Mouse (Mus musculus) thymus, postnatal 10 days (tissue): ENCODE data around the gene Safb2.
"Not testable (repeated sequence)": the region's sequence is repeated elsewhere in the genome, so short reads cannot be mapped to it uniquely, and the experiment has no call there.

Source experiments
- DNase-seq, 2 experiments: peaks; one replicate each; pipeline ENCODE4 v3.0.0; 2021; ENCODE audit warnings: low spot score in 2 of 2

Gene Safb2

DNA sequence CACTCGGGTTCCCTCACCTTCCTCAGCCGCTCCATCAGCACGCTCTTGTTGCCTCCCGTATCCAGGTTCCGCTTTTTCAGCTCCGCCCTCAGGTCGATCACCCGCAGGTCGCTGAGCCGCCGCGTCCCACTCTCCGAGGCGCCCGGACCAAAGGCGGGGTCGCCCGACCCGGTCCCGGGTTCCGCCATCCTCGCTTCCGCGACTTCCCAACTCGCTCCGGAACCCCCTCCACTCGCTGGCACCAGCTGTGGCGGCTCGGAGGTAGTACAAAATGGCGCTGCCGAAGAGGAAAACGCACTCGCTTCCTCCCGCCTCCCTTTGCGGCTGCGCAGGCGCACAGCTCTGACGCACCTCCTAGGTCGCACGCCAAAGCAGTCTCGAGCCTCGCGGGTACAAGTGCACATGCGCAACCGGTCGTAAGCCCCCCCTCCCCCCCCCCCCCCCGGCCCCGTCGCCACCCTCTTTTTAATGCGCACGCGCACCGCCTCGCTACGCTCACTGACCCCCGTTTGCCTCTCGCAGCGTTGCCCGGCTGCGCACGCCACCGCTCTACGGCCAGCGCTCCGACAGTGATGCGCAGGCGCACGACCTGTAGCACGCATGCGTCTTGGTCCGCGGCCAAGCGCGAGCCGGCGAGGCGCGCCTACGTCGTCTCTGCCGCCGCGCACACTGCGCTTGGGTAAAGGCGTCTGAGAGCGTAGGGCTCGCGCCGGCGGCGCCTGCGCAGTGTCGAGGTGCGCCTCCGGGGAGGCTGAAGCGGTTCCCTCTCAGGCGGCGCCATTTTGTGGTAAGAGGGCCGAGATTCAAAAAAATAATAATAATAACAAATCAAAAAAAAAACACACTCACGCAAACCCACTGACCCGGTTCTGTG, at the start of gene Safb2, which contains the start of gene Safb:
TSS of gene Safb2 (minus strand) at position 329 of the 874 bp plus-strand sequence.
TSS of gene Safb (plus strand) at position 569 of the 874 bp plus-strand sequence.
- peak; percentile 98 for DNase-seq

DNA sequence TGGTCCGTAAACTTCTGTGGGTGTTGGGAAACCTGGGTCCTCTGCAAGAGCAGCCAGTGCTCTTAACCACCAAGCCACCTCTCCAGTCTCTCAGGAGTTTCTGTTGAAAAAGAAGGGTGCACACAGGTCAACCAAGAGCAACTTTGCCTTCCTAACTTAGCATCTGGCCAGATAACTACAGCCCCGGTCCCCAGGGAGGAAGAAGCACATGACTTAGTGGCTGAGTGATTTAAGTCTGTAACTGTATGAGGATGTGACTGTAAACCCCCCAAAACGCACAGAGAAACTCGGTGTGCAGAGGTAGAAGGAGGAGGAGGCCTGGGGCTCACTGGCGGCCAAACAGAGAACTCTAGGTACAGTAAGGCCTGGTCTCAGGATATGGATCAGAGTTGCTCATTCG, 49.6 kb upstream of the Safb2 start:
- DNase-seq: no peak

DNA sequence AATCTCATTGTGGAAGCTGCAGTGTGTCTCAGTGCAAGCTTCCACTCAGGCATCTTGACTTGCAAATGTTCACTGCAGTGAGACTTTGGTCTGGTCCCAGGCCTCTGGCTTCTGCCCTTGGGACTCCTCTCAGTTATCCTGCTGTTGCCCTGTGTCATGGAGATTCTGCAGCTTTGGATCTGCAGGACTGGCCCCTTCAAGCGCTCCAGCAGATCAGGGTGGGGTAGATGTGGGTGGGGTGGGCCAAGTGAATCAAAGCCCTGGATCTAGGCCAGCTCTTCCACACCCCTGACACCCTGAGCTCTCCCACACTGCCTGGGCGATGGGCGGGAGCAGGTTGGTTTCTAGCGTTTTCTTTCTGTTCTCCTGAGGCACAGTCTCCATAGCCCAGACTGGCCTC, 47.4 kb upstream of the Safb2 start:
- no peak for DNase-seq

DNA sequence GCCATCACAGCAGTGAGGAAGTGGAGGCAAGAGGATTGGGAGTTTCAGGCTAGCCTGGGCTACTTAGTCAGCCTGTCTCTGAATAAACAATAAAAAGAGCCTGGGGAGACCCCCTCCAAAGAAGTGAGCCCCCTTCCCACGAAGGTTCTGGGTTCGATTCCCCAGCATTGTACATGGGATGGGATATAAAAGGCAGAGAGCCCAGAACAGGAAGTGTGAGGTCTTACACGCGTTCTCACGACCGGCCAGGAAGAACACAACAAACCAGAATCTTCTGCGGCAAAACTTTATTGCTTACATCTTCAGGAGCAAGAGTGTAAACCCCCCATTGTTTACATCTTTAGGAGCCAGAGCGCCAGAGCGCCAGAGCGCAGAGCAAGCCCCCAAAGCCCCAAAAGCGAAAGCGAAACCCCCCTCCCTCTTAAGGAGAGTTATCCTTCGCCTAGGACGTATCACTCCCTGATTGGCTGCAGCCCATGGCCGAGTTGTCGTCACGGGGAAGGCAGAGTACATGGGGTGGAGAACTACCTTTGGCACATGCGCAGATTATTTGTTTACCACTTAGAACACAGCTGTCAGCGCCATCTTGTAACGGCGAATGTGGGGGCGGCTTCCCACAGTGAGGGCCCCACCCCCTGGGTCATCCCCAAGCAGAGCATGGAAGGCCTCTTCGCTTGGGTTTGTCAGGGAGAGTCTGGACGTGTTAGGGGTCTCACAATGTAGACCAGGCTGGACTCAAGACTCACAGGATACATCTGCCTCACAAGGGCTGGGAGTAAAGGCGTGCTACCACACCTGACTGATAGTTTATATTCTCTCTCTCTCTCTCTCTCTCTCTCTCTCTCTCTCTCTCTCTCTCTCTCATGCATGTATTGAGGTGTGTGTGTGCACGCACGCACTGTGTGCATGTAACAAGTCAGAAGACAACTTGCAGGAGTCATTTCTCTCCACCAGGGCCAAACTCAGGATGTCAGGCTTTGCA, 45.7 kb upstream of the Safb2 start:
- DNase-seq: not testable (repeated sequence)

DNA sequence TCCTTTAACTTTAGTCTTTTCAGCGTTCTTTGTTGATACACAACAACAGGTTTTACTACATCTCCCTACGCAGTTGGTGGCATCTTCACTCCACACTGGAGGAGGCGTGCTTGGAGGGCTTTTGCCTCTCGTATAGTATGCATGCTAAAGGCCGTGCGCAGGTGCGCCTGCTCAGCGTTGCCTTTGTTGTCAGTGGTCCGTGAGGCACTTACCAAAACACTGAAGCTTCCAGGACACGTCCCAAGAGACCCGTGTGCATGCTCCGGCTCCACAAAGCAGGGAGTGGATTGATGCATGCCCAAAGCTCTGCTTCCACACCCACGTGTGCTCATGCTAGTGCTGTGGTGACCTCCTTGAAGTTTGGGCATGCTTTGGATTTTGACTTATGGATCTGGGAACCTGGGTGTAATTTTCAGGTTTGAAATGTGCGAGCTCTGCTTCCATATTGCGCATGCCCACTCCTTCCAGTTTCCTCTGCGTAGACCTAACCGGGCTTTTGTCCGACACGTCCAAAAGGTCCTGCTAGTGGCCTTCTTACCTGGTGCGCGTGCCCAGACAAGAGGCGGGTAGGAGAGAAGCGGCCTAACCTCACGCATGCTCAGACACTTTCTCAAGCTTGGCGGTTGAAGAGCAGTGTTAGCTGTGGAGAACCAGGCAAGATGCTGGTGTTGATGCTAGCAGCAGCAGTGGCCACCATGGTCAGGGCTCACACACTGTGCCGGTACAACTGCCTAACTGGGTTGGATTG, 43.3 kb upstream of the Safb2 start, which contains the start of gene Catsperd:
TSS of gene Catsperd (plus strand) at position 614 of the 748 bp plus-strand sequence.
- DNase-seq: no peak

DNA sequence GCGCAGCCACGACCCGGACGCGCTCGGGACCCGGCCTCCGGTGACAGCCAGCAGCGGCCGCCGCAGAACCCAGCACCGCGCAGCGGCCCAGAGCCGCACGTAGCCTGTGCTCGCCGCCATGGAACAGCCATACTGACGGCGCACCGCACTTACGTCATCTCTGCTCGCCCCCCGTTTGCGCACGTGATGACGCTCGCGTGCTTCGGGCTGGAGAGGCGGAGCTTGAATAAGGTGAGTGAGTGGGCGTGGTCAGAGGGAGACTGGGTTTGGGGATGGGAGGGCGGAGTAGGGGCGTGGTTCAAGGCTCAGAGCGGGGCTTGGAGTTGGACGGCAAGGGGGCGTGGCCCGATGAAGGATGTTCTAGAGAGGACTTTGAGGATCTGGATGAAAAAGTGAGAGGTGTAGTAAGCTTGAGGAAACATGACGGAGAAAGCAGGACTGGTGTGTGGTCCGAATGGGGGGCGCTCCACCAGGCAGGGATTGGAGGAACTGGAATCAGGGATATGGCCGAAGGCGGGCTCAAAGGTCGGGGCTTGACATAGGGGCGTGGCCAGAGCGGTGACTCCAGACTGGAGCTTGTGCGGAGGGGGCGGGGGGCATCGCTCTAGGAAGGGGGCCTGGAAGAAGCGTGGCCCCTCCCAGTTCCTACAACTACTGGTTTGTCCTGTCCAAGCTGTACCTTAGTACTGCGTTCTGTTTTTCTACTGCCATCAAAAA, 42.5 kb upstream of the Safb2 start, which contains the start of gene Lonp1:
TSS of gene Lonp1 (minus strand) at position 134 of the 717 bp plus-strand sequence.
- peak; percentile 94 to 95 for DNase-seq

DNA sequence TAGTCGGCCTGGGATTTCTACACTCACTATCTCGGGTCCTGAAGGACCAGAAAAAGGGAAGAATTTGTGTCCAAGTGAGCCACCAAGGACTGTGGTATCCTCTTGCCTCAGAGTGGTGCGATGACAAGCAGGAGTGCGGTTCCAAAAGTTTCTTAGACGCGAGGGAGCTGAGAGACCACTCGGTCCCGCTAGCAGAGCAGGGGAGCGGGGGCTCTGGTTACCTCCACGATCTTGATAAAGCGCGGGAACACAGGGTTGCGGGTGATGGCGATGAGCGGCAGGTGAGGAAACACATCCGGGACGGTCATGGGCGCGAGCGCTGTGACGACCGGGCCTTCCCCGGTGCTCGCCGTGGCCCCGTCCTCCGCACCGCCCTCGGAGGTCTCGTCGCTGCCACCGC, 41.9 kb upstream of the Safb2 start:
- no peak for DNase-seq

DNA sequence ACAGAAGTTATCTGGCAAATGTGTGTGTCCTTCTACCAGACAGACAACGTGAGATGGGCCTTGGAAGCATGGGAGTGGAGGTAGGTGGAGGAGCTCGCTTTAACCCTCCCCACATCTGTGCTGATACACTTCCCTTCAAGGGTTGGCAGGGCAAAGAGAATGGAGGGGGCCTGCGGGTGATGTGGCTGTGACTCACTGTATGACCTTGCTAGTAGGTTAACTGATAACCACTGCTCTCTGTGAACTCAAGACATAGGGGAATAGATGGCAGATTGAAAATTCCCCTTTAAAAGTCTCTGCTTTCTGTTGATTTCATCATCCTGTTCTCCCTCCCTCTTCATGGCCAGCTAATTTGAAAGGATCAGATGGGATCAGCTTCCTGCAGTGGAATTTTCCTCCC, 41.1 kb upstream of the Safb2 start:
- DNase-seq: no peak

DNA sequence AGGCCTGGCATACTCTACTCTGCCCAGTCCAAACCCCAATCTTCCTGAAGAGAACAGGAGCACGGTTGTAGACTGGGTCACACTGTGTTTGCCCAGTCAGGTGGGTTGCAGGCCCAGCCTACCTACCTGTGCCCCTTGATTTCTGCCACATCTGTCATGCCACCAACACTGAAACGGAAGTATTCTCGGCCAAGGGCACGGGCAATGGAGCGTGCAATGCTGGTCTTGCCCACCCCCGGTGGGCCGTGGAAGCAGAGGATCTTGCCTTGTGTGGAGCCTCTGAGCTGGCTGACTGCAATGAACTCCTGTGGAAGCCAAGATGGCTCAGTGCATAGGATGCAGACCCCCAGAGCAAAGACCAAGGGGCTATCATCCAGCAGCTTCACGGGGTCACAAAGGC, 33.2 kb upstream of the Safb2 start:
- no peak for DNase-seq

DNA sequence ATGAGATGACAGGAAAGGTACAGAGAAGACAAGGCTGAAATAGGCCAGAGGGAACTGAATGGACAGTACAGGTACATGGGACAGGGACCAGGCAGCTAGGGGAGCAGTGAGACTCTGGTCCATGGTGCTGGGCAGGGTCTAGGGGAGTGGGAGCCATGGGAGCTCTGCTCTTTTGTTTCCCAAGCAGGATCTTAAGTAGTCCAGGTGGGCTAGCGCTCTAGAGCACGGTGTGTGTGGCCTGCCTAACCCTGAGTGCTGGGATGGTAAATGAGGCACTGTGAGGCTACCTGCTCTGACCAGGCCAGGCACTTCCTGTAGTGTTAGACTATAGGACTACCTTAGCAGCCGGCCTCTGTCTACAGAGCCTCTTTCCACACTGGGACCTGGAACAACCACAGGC, 32.3 kb upstream of the Safb2 start:
- no peak for DNase-seq

DNA sequence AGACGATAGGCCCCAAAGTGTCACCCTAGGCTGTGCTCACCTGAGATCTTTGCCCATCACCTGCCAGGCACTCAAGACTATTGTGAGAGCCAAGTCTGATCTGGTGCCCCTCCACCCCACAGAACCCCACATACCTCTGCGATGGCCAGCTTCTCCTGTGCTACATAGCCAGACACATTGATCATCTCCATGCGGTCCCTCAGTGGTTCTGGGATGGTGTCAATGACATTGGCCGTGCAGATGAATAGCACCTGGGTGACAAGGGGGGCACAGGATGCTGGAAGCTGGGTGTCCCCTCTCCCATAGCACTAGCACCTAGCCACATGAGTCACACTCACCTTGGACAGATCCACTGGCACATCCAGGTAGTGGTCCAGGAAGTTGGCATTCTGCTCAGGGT, 31.4 kb upstream of the Safb2 start:
- DNase-seq: no peak

DNA sequence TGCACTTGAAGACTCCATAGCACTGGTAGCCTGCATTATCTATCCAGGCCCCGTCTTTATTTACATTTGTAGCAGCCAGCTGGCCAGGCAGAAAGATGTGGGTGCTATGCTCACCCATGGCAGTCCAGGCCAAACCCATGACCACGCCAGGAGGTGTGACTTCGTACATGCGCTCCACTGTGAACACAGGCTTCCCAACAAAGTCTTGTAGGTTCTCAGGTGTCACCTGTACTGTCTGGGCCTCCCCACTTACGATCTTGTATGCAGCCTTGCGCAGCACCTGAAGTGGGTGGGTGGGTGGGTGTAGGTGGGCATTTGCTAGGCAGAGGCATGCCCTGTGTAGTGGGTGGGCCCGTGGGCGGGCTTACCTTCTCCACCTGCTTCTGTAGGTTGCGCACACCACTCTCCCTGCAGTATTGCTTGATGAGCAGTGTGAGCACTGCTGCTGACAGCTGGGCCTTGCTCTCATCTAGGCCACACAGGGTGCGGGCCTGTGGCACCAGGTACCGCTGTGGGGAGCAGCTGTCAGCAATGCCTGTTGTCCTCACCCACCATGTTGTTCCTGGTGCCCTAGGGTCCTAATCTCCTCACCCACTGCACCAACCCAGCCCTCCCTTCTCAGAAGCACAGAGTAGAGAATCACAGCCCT, 30.9 kb upstream of the Safb2 start:
- DNase-seq: no peak

DNA sequence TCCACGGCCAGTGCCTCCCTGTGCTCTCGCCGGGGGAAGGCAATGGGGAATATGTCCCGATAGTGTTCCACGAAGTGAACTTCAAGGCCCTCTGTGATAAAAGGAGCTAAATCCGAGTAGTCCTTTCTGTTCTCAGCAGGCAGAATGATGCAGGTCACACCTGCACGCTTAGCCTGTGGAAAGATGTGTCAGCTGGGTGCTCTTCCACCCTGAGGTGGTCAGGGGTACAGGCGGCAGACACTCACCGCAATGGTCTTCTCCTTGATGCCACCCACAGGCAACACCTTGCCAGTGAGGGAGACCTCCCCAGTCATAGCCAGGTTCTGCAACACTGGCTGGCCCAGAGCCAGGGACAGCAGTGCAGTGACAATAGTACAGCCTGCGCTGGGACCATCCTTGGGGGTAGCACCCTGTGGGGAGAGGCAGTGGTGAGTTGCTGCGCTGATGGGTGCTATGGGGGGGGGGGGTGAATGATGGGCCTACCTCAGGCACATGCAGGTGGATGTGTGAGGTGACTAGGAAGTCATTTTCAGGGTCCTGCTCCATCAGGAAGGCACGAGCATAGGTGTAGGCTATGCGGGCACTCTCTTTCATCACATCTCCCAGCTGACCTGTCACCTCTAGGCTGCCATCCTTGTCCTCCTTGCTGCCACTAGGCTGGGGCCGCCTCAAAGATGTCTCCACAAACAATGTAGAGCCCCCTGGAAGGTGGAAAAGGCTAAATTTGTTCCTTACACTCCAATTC, 30.2 kb upstream of the Safb2 start:
- no peak for DNase-seq

DNA sequence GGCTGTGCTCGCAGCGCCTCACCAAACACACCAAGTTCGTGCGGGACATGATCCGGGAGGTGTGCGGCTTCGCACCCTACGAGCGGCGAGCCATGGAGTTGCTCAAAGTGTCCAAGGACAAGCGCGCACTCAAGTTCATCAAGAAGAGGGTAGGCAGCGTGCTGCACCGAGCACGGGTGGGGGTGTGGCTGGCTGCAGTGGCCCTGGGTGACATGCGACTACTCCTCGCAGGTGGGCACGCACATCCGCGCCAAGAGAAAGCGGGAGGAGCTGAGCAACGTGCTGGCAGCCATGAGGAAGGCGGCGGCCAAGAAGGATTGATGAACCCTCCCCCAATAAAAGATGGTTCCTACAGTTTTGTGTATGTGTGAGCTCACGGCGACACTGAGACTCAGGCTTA, 29.5 kb upstream of the Safb2 start:
- not testable (repeated sequence) for DNase-seq

DNA sequence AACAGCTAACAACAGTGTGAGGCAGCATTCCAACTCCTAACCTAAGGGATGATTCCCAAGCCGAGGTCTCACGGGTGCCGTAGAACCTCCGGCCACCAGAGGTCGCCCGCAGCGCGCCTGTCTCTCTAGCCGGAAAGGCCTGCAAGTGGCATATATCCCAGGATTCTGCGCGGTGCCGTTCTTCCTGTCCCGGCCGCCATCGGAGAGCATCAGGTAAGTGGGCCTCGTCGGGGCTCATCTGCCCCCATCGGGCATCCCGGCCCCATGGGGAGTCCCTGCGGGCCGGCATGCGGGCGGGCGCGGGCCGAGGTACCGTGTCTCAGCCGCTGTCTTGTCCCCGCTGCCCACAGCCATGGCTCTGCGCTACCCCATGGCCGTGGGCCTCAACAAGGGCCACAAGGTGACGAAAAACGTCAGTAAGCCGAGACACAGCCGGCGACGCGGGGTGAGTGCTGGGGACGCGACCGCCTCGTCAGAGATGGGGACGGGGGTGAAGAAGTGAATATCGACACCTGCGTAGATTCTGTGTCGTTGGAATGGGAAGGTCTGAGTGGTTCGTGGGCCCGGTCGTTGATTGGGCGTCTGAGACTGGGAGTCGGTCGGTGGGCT, 29.0 kb upstream of the Safb2 start, which contains the start of gene Rpl36:
TSS of gene Rpl36 (plus strand) at position 181 of the 609 bp plus-strand sequence.
- peak; percentile 83 to 92 for DNase-seq

DNA sequence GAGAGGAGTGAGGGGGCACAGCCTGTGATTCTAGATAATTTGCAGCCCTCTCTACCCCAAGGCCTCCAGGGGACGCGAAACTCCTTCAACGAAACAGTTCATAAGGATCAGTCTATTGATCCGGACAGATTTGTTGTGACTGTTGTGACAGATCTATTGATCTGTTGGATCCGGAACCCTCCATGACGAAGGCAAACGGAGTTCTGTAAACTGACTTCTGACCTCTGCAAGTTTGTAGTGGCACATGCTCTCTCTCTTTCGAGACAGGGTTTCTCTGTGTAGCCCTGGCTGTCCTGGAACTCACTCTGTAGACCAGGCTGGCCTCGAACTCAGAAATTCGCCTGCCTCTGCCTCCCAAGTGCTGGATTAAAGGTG, 28.2 kb upstream of the Safb2 start:
- not testable (repeated sequence) for DNase-seq

DNA sequence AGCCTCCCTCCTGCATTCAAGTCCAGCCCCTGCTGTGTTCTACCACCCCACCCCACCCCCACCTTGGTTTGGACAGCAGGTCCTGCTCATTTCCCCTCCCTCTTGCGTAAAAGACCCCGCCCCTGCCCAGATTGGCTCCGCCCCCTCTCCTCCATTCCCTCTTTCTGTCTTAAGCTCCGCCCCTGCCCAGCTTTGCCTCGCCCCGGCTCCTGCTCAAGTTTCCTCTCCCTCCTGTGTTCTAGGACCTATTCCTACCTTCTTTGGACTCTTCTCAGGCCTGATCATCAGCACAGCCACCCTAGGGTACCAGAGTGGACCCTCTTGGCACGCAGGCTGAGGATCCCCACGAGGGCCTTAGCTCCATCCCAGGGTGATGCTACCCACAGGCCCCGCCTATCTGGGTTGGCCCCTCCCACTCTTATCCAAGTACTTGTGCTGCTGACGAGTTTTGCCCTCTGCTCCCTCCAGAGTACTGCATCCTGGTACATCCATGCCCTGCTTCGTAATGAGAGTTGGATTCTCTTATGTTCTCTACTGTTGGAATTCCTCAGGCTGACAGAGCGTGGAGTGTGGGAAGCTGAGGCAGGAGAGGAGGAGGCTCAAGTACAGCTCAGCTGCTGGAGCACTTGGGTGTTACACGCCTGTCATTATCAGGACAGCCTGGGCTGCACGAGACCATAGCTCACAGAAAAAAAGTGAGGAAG, 27.6 kb upstream of the Safb2 start:
- peak in 1 of 2 experiments; percentile 21 for DNase-seq

DNA sequence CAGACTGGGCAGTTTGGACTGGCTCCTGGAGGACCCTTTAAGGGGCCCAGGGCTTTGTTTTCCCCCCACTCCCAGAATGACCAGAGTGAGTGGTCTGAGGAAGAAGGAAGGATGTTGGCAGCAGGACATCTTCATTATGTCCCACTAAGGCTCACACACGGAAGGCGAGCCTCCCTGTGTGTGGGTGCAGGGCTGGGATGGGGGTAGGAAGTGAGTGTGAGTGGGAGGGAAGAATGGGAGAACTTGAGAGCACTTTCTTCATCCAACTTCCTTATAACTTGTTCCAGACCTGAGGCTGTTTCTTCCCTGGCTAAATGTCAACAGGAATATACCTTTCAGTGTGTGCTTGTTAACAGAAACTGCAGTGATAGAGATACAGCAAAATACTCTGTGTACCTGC, 26.9 kb upstream of the Safb2 start:
- DNase-seq: no peak
